Mouse (Mus musculus) skeletal muscle tissue, postnatal 0 days (tissue): ENCODE measurements around the gene Ttll11. TPM values are rescaled to one million over a fixed set of nuclear protein-coding genes. Genes with fewer than 3 reads are reported as not detected.

ENCODE experiments used
- polyA plus RNA-seq: library from polyadenylated mRNA; unstranded; fragments of >200 nt; fragmentation: Nextera tagmentation; extraction: Ambion mirVana; gene quantifications from 2 replicates; pipeline ENCODE4 v1.2.1, GENCODE M21; 2015

The Ttll11 gene
- polyA plus RNA-seq, result 1.7 and 1.9 TPM in 2 replicates

DNA sequence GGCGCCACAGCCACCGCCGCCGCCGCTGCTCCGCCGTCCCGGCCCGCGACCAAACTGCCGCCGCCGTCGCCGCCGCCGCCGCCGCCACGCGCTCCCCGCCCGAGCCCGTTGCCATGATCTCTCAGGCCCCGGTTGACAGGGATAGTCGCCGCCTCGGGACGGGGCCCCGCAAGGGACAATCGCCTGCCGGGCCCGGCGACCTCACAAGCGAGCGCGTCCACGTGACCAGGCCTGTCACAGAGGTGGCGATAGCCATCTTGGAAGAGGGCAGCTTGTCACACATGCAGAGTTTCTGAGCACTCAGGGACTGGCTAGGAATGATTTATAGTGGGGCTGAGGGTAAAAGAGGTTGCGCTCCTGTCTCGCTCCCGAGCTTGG is at the start of gene Ttll11:
TSS of gene Ttll11 (minus strand) at position 270 of the 378 bp plus-strand sequence.

Other genes with a start within 250 kb of the Ttll11 start
- 440 and 467 TPM in 2 replicates for gene Ndufa8, start 69.5 kb upstream of the Ttll11 start, polyA plus RNA-seq
- gene Morn5, start 69.5 kb upstream of the Ttll11 start, polyA plus RNA-seq, result not detected in 2 replicates
- gene Lhx6, start 125.5 kb upstream of the Ttll11 start, polyA plus RNA-seq, result 1.6 and 2.1 TPM in 2 replicates
- 23.9 and 28.4 TPM in 2 replicates for gene Mrrf, start 156.5 kb upstream of the Ttll11 start, polyA plus RNA-seq
- 44.7 and 46.7 TPM in 2 replicates for gene Rbm18, start 156.9 kb upstream of the Ttll11 start, polyA plus RNA-seq